Mouse (Mus musculus) central nervous system, embryonic 18 days (tissue): Measurements from ENCODE around the gene E130114P18Rik. TPM values are rescaled to one million over a fixed set of nuclear protein-coding genes. Genes with fewer than 3 reads are reported as not detected.

ENCODE experiments used
- polyA plus RNA-seq: library from polyadenylated mRNA; depleted of rRNA; stranded (reverse); fragments of >200 nt; gene quantifications from 2 replicates; pipeline ENCODE4 v1.2.3, GENCODE M21; 2012; rRNA removed

Gene E130114P18Rik
- 14.6 and 18.8 TPM in 2 replicates for polyA plus RNA-seq

DNA sequence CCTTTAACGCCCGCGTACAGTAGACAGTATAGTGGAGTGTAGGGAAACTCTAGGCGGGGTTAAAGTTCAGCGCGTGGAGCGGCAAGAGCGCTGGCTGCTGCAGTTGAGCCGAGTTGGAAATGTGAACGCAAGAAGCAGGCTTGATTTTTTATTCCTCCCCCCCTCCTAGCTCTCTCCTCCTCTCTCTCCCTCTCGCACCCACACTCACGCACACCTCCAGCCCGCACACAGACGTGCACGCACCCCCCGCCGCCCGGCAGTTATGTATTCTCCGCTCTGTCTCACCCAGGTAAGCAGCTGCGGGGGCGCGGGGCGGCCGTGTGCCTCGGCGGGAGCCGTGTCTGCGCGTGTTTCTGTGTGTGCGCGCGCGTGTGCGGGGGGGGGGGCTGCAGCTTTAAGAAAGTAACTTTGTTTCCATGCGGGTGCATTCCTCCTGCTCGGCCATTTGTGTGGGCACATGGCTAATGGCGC, at the start of gene E130114P18Rik:
E130114P18Rik (minus strand) TSS at position 373 of the 471 bp plus-strand sequence.

DNA sequence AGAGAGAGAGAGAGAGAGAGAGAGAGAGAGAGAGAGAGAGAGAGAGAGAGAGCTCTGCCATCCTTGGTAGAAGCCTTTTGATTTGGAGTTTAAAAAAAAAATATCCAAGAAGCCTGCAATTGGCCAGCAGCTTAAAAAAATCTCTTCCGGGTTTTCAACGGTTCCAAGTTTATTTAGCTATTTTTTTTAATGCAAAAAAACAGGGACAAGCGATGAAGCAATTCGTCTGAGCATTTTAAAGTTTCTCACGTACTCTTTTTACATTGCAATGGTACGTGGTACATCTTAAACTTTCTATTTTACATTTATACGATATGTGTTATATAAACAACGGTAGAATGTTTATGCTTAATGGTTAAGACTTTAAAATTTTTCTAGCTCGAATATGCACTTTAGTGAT, 5.2 kb downstream of the E130114P18Rik start, which contains the start of gene Nfia:
Nfia (plus strand) TSS at position 94 of the 400 bp plus-strand sequence.

Other genes starting within 250 kb of the E130114P18Rik start
- 22.5 and 22.8 TPM in 2 replicates for gene Nfia, start 5.3 kb downstream of the E130114P18Rik start, polyA plus RNA-seq